Mouse (Mus musculus) intestine, embryonic 16.5 days (tissue): Measurements from ENCODE around the gene Gpr156. TPM values are rescaled to one million over a fixed set of nuclear protein-coding genes. Genes with fewer than 3 reads are reported as not detected.

Source experiments
- ATAC-seq: fragments of 200-750 bp; cut with Nextera tagmentation; 2 replicates; pipeline ENCODE4 v1.8.0; 2017; ENCODE audit warnings: moderate TSS enrichment, moderate library complexity
- H3K27ac ChIP-seq: fragments of 300-500 bp; sonication (generic); 2 replicates; pipeline ENCODE4 v1.5.1; 2014; ENCODE audit warnings: mild to moderate bottlenecking, low read length
- H3K27me3 ChIP-seq: fragments of 300-500 bp; sonication (generic); replicated peaks from 2 replicates; pipeline ENCODE4 v1.6.1; 2014; ENCODE audit warnings: low read length, control low read depth, mixed read lengths; ENCODE audit not compliant: control insufficient read depth, insufficient read depth
- H3K36me3 ChIP-seq: fragments of 300-500 bp; sonication (generic); 2 replicates; pipeline ENCODE4 v1.6.1; 2014; ENCODE audit warnings: low read length, control low read depth; ENCODE audit not compliant: control insufficient read depth, insufficient read depth
- H3K4me1 ChIP-seq: fragments of 300-500 bp; sonication (generic); 2 replicates; pipeline ENCODE4 v1.6.1; 2014; ENCODE audit warnings: low read length, control low read depth, mixed read lengths; ENCODE audit not compliant: control insufficient read depth, insufficient read depth
- H3K4me2 ChIP-seq: fragments of 300-500 bp; sonication (generic); 2 replicates; pipeline ENCODE4 v1.6.1; 2014; ENCODE audit warnings: low read depth, low read length, control low read depth
- H3K4me3 ChIP-seq: fragments of 300-500 bp; sonication (generic); 2 replicates; pipeline ENCODE4 v1.5.1; 2014; ENCODE audit warnings: mild to moderate bottlenecking, low read length
- H3K9ac ChIP-seq: fragments of 300-500 bp; sonication (generic); 2 replicates; pipeline ENCODE4 v1.6.1; 2014; ENCODE audit warnings: low read depth, low read length
- H3K9me3 ChIP-seq: fragments of 300-500 bp; sonication (generic); 2 replicates; pipeline ENCODE4 v1.6.1; 2016; ENCODE audit warnings: low read length, control low read depth; ENCODE audit not compliant: control insufficient read depth
- WGBS: fragments of 180-500 bp; shearing (Covaris S2); extraction: QIAGEN DNeasy Blood & Tissue Kit; methylation state at CpG from one replicate; pipeline ENCODE4 v1.1.7; 2014; 5-methylcytosine and 5-hydroxymethylcytosine counted together
- polyA plus RNA-seq: library from polyadenylated mRNA; unstranded; fragments of >200 nt; fragmentation: Nextera tagmentation; extraction: Ambion mirVana; gene quantifications from 2 replicates; pipeline ENCODE4 v1.2.1, GENCODE M21; 2015

Gene Gpr156
- polyA plus RNA-seq, 1 experiment from 2014 or later, result 0.15 TPM

DNA sequence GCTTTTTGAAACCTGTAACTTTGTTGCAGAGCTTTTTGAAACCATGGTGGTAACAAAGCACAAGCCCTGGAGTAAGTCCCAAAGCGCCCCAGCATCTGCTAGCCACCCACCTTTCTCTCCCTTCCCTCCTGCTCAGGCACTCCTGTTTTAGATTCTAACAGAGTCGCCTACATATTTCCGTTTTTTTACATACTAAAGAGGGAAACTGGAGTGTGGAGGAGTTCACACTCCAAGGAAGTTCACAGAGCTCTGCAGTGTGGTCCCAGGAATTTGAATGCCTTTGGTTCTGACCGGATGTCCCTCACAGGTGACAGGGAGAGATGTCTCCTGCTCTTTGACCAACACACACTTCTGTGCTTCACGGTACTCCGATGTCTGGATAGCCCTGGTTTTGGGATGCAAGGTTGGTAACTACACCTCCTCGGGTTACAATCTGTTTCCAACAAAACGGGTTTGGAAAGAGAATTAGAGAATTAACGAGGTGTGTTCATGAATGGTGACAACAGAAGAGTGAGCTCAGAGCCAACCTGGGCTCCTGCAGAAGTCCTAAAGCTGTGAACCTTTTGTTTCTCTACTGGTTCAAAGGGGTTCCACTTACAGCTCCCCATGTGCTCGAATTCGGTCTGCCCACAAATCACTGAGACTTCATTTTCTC lies 72.0 kb downstream of the Gpr156 start:
- no peak overlapping the region for H3K4me2 ChIP-seq
- H3K9me3 ChIP-seq, result no peaks in the 10 kb centered on the region
- no peak overlapping the region for H3K9ac ChIP-seq
- H3K4me3 ChIP-seq, result no peak overlapping the region
- no peaks in the 10 kb centered on the region for H3K36me3 ChIP-seq
- H3K4me1 ChIP-seq, result peaks cover 8% of the 10 kb centered on the region; the same call in 1 of the 2 replicates
- no peaks in the 10 kb centered on the region for H3K27me3 ChIP-seq
- WGBS, result 56% methylated on average over 11 of the region's 11 CpGs
- H3K27ac ChIP-seq, result no peak overlapping the region
- no peak for ATAC-seq

GRCm38 (mm10) chr16:37989796-37990195 lies 73.5 kb downstream of the Gpr156 start:
- WGBS, result 51% methylated on average over 3 of the region's 3 CpGs
- Histone ChIP-seq H3K4me3 (no peak overlapping the region), H3K9me3 (no peaks in the 10 kb centered on the region), H3K27ac (no peak overlapping the region), H3K36me3 (no peaks in the 10 kb centered on the region), H3K9ac (no peak overlapping the region), H3K4me1 (peaks cover 11% of the 10 kb centered on the region; the same call in 1 of the 2 replicates), H3K27me3 (no peaks in the 10 kb centered on the region), H3K4me2 (no peak overlapping the region)
- no peak; the same call in 1 of the 2 replicates for ATAC-seq

DNA sequence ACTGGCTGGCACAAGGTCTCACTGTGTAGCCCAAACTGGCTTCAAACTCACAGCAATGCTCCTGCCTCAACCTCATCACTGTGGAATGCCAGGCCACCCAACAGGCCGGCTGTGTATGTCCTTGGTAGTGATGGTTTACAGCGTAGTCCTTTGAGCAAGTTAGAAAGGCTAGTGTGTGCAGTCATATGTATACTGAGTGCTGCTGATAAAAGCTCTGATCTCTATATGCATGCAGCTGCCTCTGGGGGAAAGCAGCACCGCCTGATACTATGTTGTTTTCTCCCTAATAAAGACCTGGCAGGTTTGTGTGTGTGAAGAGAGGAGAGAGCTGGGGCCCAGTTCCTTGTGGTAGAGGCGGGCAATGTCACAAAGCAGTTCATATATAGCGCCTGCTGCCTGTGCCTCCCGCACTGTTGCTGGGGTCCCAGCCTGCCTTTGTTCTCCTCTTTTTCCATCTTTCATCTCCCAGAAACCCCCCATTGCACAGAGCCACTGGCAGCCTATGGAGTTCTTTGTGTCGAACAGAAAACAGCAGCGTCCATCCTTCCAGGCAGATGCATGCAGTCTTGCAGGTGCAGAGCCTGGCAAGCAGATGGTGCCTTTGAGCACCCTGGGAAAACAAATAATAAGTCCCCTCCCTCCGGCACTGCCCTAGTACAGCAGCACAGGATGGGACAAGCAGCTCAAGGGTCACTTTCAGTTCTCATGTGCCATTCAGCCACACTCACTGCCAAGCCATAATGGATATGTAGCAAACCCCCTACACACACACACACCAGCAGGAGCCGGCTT lies 74.5 kb downstream of the Gpr156 start:
- Histone ChIP-seq H3K9me3 (no peaks in the 10 kb centered on the region), H3K27me3 (no peaks in the 10 kb centered on the region), H3K27ac (peak overlapping the region; percentile 49; the same call in 1 of the 2 replicates), H3K36me3 (no peaks in the 10 kb centered on the region), H3K9ac (no peak overlapping the region), H3K4me1 (peaks cover 11% of the 10 kb centered on the region; the same call in 1 of the 2 replicates), H3K4me2 (no peak overlapping the region), H3K4me3 (no peak overlapping the region)
- 36% methylated on average over 10 of the region's 10 CpGs for WGBS
- ATAC-seq, result peak; percentile 84

- Histone ChIP-seq H3K27ac (no peak overlapping the region), H3K4me3 (no peak overlapping the region), H3K4me1 (peaks cover 11% of the 10 kb centered on the region; the same call in 1 of the 2 replicates), H3K4me2 (no peak overlapping the region), H3K36me3 (no peaks in the 10 kb centered on the region), H3K9me3 (no peaks in the 10 kb centered on the region), H3K27me3 (no peaks in the 10 kb centered on the region), H3K9ac (no peak overlapping the region)
- ATAC-seq, result no peak
- WGBS, result 35% methylated on average over 8 of the region's 8 CpGs
These were observed 76.5 kb downstream of the Gpr156 start for GRCm38 (mm10) chr16:37992806-37993205.

DNA sequence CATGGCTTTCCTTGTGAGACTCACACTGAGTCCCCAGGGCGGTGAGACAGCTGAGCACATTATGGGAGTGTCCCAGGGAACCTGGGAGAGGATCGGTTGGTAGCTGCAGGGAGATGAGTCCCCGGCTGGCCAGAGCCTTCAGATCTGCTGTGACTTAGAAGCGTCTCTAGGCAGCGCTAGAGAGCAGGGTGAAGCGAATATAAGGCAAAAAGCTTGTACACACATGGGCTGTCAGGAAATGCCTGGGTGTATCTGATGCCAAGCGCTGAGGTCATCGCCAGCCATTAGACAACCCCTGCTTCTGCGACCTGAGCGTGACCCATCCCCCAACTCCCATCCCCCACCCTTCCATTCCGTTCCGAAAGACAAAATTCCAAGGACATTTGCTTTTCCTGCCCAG lies 78.4 kb downstream of the Gpr156 start:
- no peak overlapping the region for H3K4me3 ChIP-seq
- H3K9me3 ChIP-seq, result no peaks in the 10 kb centered on the region
- 0 out of 2 replicates have a peak overlapping the region, but pooled peaks have one; percentile 11 for H3K9ac ChIP-seq
- no peaks in the 10 kb centered on the region for H3K36me3 ChIP-seq
- H3K27ac ChIP-seq, result no peak overlapping the region
- H3K4me2 ChIP-seq, result peak overlapping the region; percentile 25; the same call in 1 of the 2 replicates
- peak; percentile 31 for ATAC-seq
- no peaks in the 10 kb centered on the region for H3K27me3 ChIP-seq
- 16% methylated on average over 12 of the region's 12 CpGs for WGBS
- peaks cover 11% of the 10 kb centered on the region; the same call in 1 of the 2 replicates for H3K4me1 ChIP-seq

- H3K9me3 ChIP-seq, result no peaks in the 10 kb centered on the region
- no peaks in the 10 kb centered on the region for H3K36me3 ChIP-seq
- H3K4me3 ChIP-seq, result no peak overlapping the region
- no peak overlapping the region for H3K4me2 ChIP-seq
- H3K9ac ChIP-seq, result no peak overlapping the region
- no peak overlapping the region for H3K27ac ChIP-seq
- ATAC-seq, result no peak
- H3K4me1 ChIP-seq, result peaks cover 6% of the 10 kb centered on the region; the same call in 1 of the 2 replicates
- WGBS, result 54% methylated on average over 4 of the region's 4 CpGs
- no peaks in the 10 kb centered on the region for H3K27me3 ChIP-seq
These were observed 81.5 kb downstream of the Gpr156 start for GRCm38 (mm10) chr16:37997771-37998170.

- H3K4me1 ChIP-seq, result no peaks in the 10 kb centered on the region; the same call in 1 of the 2 replicates
These were observed 83.5 kb downstream of the Gpr156 start for GRCm38 (mm10) chr16:37999762-38000161.

DNA sequence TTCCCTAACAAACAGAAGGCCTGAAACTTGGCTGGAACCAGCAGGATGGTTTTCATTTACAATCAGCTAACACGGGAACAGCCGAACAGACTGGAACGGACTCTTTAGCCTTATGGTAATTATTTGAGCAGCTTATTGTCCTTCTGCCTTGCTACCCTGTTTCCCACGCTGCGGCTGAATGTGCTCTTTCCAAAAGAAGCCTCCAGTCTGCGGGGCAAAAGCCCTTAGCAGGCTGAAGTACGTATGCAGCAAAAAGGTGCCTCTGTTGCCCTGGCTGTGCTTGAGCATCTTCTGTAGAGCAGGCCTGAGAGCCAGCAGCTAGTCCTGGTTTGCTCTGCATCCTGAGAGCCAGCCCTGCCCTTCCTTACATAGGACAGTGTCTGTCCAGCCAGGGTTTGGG lies 83.9 kb downstream of the Gpr156 start:
- H3K9me3 ChIP-seq, result no peaks in the 10 kb centered on the region
- H3K4me1 ChIP-seq, result no peaks in the 10 kb centered on the region
- no peak overlapping the region for H3K9ac ChIP-seq
- H3K27me3 ChIP-seq, result no peaks in the 10 kb centered on the region
- no peaks in the 10 kb centered on the region for H3K36me3 ChIP-seq
- no peak for ATAC-seq
- H3K27ac ChIP-seq, result no peak overlapping the region
- H3K4me2 ChIP-seq, result no peak overlapping the region
- WGBS, result 70% methylated on average over 7 of the region's 7 CpGs
- no peak overlapping the region for H3K4me3 ChIP-seq

More at GRCm38 (mm10) chr16:37999762-38000161, 83.5 kb downstream of the Gpr156 start:
- Histone ChIP-seq H3K9me3 (no peaks in the 10 kb centered on the region), H3K4me2 (no peak overlapping the region), H3K9ac (no peak overlapping the region), H3K27ac (no peak overlapping the region), H3K4me3 (no peak overlapping the region), H3K36me3 (no peaks in the 10 kb centered on the region), H3K27me3 (no peaks in the 10 kb centered on the region)
- ATAC-seq, result no peak
- WGBS, result 94% methylated on average over 1 of the region's 1 CpGs

GRCm38 (mm10) chr16:38001766-38002165 lies 85.5 kb downstream of the Gpr156 start:
- Histone ChIP-seq H3K9me3 (no peaks in the 10 kb centered on the region), H3K36me3 (no peaks in the 10 kb centered on the region), H3K4me2 (no peak overlapping the region), H3K9ac (no peak overlapping the region), H3K27me3 (no peaks in the 10 kb centered on the region), H3K4me3 (no peak overlapping the region), H3K27ac (no peak overlapping the region), H3K4me1 (no peaks in the 10 kb centered on the region)
- no peak for ATAC-seq
- WGBS, result 45% methylated on average over 2 of the region's 2 CpGs
